Mouse (Mus musculus) midbrain, embryonic 15.5 days (tissue): ENCODE measurements at regions not wholly inside any gene's neighbourhood (a gene's known extent, or its start where the extent isn't known, plus 50 kb on each side); places are given as distances from the start of the nearest gene placed in this dataset.
A peak's percentile ranks its signal among the peaks of the same experiment; 100 is the strongest.

ENCODE experiments used
- ATAC-seq: fragments of 200-750 bp; cut with Nextera tagmentation; replicated peaks from 2 replicates; pipeline ENCODE4 v1.8.0; 2017; ENCODE audit warnings: moderate TSS enrichment
- H3K27ac ChIP-seq: fragments of 300-500 bp; sonication (generic); 2 replicates; pipeline ENCODE4 v1.5.1; 2015; ENCODE audit warnings: mild to moderate bottlenecking, inconsistent platforms
- H3K27me3 ChIP-seq: fragments of 300-500 bp; sonication (generic); replicated peaks from 2 replicates; pipeline ENCODE4 v1.6.1; 2015; ENCODE audit warnings: inconsistent platforms
- H3K36me3 ChIP-seq: fragments of 300-500 bp; sonication (generic); replicated peaks from 2 replicates; pipeline ENCODE4 v1.6.1; 2015; ENCODE audit warnings: inconsistent platforms
- H3K4me1 ChIP-seq: fragments of 300-500 bp; sonication (generic); 2 replicates; pipeline ENCODE4 v1.6.1; 2015; ENCODE audit warnings: inconsistent platforms
- H3K4me2 ChIP-seq: fragments of 300-500 bp; sonication (generic); 2 replicates; pipeline ENCODE4 v1.6.1; 2015; ENCODE audit warnings: inconsistent platforms, mild to moderate bottlenecking, moderate library complexity
- H3K4me3 ChIP-seq: fragments of 300-500 bp; sonication (generic); 2 replicates; pipeline ENCODE4 v1.5.1; 2015; ENCODE audit warnings: mild to moderate bottlenecking, inconsistent platforms
- H3K9ac ChIP-seq: fragments of 300-500 bp; sonication (generic); 2 replicates; pipeline ENCODE4 v1.6.1; 2015; ENCODE audit warnings: mild to moderate bottlenecking, inconsistent platforms
- H3K9me3 ChIP-seq: fragments of 300-500 bp; sonication (generic); 2 replicates; pipeline ENCODE4 v1.6.1; 2016; ENCODE audit warnings: inconsistent platforms
- WGBS: fragments of 180-500 bp; shearing (Covaris S2); methylation state at CpG from one replicate; pipeline ENCODE4 v1.1.7; 2015; ENCODE audit warnings: mixed read lengths; 5-methylcytosine and 5-hydroxymethylcytosine counted together

DNA sequence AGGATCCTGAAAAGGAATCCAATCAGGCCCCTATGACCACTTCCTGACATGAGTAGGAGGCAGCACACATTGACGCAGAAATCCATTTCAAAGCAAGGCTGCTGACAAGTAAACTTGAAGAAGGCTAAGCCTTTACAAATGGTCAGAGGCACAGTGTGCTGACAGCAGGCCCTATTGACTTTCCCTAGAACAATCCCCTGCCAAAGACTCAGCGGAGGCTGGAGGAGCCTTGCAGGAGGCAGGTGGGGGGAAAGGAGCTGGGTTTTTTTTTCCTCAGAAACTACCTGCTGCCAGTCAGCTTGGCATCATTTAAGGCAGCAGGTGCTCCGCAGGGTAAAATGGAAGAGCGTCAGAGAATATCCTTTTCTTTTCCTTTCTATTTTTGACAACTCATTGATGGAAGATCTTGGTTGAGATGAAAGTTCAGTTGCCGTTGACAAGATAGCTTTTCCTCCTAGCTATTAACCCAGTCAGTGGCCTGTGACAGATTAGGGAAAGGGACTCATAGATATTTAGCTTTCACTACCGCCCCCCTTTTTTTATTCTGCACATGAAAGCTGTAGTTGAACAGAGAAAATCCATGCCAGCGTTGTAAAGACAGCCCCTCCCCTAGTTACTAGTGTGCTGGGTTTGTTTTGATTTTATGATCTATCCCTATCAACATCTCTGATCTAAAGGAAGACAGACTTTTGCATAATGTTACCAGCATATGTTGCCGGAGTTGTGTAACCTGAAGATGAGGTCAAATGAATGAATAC, 210.6 kb downstream of the Csnka2ip start:
- Histone ChIP-seq H3K27ac (no peak overlapping the region), H3K4me2 (peak overlapping the region; percentile 12; the same call in 1 of the 2 replicates), H3K9ac (no peak overlapping the region), H3K36me3 (no peaks in the 10 kb centered on the region), H3K4me3 (no peak overlapping the region), H3K4me1 (peaks cover 3% of the 10 kb centered on the region; the same call in 1 of the 2 replicates), H3K27me3 (no peaks in the 10 kb centered on the region), H3K9me3 (no peaks in the 10 kb centered on the region)
- WGBS = 19% methylated on average over 8 of the region's 8 CpGs
- peak; percentile 65; the same call in 1 of the 2 replicates for ATAC-seq

DNA sequence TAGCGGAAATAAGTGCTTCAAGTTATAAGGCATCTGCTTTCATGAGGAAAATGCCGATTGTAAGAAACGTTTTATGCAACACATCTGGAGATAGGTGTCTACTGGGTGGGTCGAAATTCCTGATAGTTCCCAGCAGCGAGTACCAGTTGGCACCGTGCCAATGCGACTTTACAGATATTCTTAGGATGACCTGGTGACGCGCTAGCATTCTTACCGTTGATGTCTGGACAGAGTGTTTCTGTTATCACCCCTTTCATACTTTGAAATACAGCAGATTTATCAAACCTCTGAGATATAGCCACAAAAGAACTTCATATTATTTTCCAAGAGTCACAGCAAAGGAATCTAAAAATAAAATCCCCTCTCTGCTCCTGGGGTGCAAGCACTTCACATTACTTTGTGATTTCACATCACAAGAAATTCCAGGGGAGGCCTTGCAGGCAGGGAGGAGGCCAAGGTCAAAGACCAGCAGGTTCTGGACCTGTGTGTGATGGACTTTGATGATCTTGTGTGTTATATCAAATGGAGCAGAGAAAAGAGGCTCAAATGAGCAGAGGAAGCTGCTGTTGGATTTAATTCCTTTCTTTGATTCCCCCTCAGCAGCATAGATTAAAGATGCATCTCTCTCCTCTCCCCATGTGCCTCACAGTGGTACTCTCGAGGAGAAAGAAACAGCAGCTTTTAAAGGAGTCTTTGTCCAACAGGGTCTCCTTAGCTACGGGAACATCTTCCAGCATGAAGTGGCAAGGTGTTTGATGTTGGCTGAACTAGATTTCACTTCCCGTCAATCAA, 233.4 kb downstream of the Csnka2ip start:
- Histone ChIP-seq H3K36me3 (no peaks in the 10 kb centered on the region), H3K4me3 (no peak overlapping the region), H3K27ac (no peak overlapping the region), H3K9me3 (no peaks in the 10 kb centered on the region), H3K27me3 (no peaks in the 10 kb centered on the region), H3K9ac (no peak overlapping the region), H3K4me1 (no peaks in the 10 kb centered on the region), H3K4me2 (no peak overlapping the region)
- WGBS = 75% methylated on average over 13 of the region's 13 CpGs
- peak; percentile 89 for ATAC-seq

DNA sequence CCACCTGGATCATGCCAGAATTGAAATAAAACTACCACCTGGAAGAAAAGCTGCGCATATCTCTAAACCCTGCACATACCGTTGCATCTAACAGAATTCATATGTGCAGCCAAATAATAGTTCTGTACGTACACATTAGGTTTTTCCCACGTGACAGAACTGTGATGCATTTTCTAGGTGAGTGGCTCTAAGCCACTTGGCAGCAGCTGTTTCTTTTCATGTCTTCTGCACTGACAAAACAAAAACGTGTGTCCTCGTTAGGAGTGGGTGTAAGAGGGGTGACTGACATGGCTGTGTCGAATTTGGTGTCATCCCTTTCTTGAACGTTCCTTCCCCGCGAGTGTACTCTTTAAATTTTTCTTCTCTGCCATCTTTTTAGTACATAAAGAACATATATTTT, 254.3 kb downstream of the Csnka2ip start:
- Histone ChIP-seq H3K4me2 (no peak overlapping the region), H3K9ac (no peak overlapping the region), H3K4me3 (no peak overlapping the region), H3K27me3 (no peaks in the 10 kb centered on the region), H3K36me3 (no peaks in the 10 kb centered on the region), H3K9me3 (no peaks in the 10 kb centered on the region), H3K27ac (no peak overlapping the region), H3K4me1 (no peaks in the 10 kb centered on the region)
- no peak for ATAC-seq
- WGBS = 60% methylated on average over 10 of the region's 10 CpGs

DNA sequence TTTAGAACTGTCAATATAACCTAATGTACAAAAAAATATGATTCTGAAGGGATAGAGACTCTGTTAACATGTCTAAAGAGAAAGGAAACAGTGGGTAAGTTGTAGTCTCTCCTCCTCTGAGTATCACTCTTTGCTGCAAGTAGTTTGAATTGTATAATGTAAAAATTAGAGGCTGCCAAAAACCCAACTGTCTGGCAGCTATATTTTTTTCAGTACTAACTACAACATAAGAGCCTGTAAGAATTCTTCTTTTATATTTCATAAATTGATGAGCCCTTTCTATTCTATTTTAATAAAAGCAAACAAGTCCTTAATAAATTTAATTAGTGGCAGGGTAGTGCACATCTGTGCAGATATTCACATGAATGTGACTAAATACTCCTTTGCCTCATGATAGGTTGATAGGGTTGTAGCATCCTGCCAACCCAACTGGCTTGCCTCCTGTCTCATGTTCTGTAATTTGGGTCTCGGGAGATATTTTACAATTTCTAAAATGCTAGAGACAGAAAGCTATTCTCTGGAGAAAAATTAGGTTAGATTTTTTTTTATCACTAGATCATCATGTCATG, 269.2 kb downstream of the Csnka2ip start:
- Histone ChIP-seq H3K36me3 (no peaks in the 10 kb centered on the region), H3K27ac (no peak overlapping the region), H3K4me2 (no peak overlapping the region), H3K27me3 (no peaks in the 10 kb centered on the region), H3K9ac (no peak overlapping the region), H3K4me1 (peaks cover 7% of the 10 kb centered on the region; the same call in 1 of the 2 replicates), H3K9me3 (no peaks in the 10 kb centered on the region), H3K4me3 (no peak overlapping the region)
- 77% methylated on average over 1 of the region's 1 CpGs for WGBS
- no peak; the same call in 1 of the 2 replicates for ATAC-seq

DNA sequence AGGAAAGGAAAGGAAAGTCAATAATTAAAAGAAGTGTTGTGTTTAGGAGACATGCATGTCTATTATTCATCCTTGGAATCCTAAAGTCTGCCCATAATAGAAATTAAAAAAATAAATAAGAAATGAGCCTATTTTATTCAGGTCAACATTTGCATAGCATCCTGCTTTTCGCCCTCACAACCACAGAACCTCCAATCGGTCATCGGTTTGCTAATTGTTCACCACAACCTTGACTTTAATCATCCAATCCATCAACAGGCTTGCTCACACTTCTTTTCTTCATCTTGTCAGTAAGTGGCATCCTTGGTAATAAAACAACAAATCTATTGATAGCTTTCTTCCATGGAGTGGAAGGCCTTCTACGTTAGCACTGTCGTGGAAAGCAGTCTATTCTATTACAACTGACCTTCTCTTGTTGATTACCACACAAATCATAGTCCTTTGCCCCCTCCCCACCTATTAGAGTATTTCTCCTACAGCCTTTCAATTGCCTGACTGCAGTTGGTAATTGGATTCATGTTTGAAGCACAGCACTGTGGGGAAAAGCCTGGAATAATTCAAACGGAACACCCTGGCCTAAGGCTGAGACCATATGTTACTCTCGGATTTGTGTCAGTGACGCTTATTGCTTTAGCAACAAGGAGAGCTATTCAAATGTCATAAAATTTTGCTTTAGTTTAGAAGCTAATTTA, 269.9 kb downstream of the Csnka2ip start:
- Histone ChIP-seq H3K9me3 (no peaks in the 10 kb centered on the region), H3K36me3 (no peaks in the 10 kb centered on the region), H3K4me1 (peaks cover 7% of the 10 kb centered on the region; the same call in 1 of the 2 replicates), H3K9ac (no peak overlapping the region), H3K27me3 (no peaks in the 10 kb centered on the region), H3K4me3 (no peak overlapping the region), H3K4me2 (no peak overlapping the region), H3K27ac (no peak overlapping the region)
- WGBS = 57% methylated on average over 8 of the region's 8 CpGs
- ATAC-seq = no peak; the same call in 1 of the 2 replicates

DNA sequence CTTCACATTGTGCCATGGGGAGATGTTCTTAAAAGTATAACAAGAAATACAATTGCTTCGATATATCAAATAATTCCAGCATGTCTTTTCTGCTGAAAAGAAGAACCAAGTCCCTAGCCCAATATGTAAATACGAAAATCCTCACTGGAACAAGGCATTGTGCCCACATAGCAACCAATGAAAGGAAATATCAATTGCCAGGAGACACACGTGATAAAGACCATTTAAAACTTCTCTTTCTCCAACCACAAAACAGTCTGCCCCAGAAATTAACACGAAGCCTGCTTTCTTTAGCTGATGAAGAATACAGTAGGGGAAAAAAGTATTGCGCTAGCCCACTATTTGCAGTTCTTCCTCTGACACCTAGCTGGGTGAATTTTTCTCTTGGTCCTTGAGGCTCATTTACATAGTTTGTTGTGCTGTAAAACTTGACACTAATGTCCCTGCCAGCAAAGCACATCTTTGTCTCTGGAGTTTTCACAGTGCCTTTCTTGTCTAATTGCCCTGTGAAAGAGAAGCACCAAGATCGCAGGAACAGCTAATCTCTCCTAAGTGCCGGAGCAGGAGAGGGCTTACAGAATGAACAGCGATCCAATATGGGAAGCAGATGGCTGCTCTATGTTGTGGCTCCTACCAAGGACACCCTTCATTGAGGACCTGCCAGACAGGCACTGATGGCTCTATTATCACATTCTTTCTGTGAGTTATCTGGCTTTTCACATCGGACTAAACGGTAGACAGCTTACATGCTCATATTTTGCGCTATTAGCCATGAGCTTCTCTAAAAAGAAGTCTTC, 272.7 kb downstream of the Csnka2ip start:
- Histone ChIP-seq H3K9me3 (no peaks in the 10 kb centered on the region), H3K4me2 (peak overlapping the region; percentile 12; the same call in 1 of the 2 replicates), H3K27me3 (no peaks in the 10 kb centered on the region), H3K36me3 (no peaks in the 10 kb centered on the region), H3K9ac (no peak overlapping the region), H3K27ac (no peak overlapping the region), H3K4me3 (no peak overlapping the region), H3K4me1 (peaks cover 7% of the 10 kb centered on the region; the same call in 1 of the 2 replicates)
- ATAC-seq = peak; percentile 89
- 29% methylated on average over 11 of the region's 11 CpGs for WGBS

DNA sequence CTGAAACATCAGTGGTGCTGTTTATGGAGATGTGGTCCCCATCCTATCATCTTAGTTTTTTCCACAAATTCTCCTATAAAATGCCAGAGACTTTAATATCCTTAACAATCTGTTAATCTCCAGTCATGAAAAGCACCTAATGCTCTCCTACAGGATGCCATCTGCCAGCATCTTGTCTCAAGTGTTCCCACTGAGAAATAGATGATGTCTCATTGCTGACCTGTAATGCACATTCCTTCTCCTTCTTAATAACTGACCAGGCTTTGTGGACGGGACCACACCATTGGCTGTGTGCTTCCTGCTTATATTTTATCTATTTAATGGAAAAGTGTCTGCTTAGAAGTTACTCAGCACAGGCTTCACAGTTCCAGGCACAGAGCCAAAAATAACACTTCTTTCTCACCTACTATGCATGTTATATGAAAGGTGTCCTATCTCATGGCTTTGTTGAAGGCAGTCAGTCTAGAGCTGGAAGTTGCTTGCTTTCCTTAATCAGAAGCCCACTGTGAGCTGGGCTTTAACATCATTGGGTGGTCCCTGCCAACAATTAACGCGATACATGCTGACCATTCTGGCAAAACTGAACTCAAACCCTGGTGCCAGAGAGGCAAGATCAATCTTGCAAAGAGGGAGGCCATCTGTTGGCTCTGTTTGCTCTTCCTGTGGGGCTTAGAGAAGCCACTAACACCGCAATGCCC, 283.3 kb downstream of the Csnka2ip start:
- H3K36me3 ChIP-seq = no peaks in the 10 kb centered on the region
- H3K9ac ChIP-seq = no peak overlapping the region
- WGBS = 77% methylated on average over 4 of the region's 4 CpGs
- no peaks in the 10 kb centered on the region for H3K4me1 ChIP-seq
- H3K27me3 ChIP-seq = no peaks in the 10 kb centered on the region
- ATAC-seq = no peak
- H3K4me2 ChIP-seq = no peak overlapping the region
- no peaks in the 10 kb centered on the region for H3K9me3 ChIP-seq
- H3K27ac ChIP-seq = no peak overlapping the region
- H3K4me3 ChIP-seq = no peak overlapping the region

DNA sequence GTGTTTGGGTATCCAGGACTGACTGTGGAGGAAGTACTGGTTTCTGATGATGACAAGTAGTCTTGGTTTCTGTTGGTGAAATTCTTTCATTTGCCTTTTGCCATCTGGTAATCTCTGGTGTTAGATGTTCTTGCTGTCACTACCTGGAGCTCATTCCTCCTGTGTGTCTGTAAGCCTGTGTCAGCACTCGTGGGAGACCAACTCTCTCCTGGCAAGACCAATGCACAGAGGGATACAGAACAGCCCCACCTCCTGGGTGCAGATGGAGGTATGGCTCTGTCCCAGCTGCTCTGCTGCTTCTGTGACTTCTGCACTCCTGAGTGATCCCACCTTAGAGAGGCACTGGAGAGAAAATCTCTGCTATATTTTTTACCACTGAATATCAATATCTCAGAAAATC, 285.4 kb downstream of the Csnka2ip start:
- WGBS = 63% methylated on average over 1 of the region's 1 CpGs
- H3K27me3 ChIP-seq = no peaks in the 10 kb centered on the region
- H3K36me3 ChIP-seq = no peaks in the 10 kb centered on the region

DNA sequence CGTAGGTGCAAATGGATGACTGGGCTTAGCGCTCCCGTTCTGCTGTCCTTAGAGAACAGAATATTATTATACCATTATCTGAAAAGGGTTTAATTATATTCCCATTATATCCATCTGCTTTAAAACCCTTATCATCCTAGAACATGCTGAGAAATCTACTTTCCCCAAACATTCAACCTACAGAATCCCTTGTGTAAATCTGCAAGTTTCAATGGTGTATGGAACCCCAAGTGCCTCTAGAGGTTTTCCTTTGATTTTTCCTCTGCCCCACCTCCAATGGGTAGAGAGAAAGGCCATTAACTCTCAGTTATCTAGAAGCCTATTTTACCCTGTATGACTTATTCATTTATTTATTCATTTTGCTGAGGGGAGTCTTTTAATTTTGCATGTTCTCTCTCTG, 308.7 kb downstream of the Csnka2ip start:
- H3K4me1 ChIP-seq = no peaks in the 10 kb centered on the region
- no peak overlapping the region for H3K27ac ChIP-seq
- no peak overlapping the region for H3K9ac ChIP-seq
- no peak overlapping the region for H3K4me3 ChIP-seq
- peak; percentile 67 for ATAC-seq
- H3K9me3 ChIP-seq = no peaks in the 10 kb centered on the region
- no peaks in the 10 kb centered on the region for H3K27me3 ChIP-seq
- no peak overlapping the region for H3K4me2 ChIP-seq
- 68% methylated on average over 3 of the region's 3 CpGs for WGBS
- no peaks in the 10 kb centered on the region for H3K36me3 ChIP-seq

More for the DNA sequence above, 285.4 kb downstream of the Csnka2ip start:
- ATAC-seq = no peak
- Histone ChIP-seq H3K4me3 (no peak overlapping the region), H3K9me3 (no peaks in the 10 kb centered on the region), H3K9ac (no peak overlapping the region), H3K4me1 (no peaks in the 10 kb centered on the region), H3K4me2 (no peak overlapping the region), H3K27ac (no peak overlapping the region)

DNA sequence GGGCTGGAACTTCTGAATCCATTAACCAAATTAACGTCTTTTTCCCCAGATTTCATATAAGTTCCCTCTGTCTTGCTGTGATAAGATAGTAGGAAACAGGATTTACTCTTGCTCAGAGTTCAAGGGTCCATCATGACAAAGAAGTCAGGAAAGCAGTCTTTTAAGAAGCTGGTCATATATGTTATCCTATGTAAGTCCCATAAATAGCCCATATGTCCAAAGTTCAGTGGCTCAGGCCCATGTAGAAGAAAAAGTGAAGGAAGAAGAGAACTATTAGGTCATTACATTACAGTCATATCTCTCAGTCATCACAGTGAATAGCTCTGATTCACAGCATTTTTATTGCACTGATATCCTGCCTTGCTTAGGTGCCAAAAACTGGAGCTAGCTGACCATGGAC, 316.9 kb downstream of the Csnka2ip start:
- Histone ChIP-seq H3K27ac (no peak overlapping the region), H3K4me1 (no peaks in the 10 kb centered on the region), H3K36me3 (no peaks in the 10 kb centered on the region), H3K27me3 (no peaks in the 10 kb centered on the region), H3K4me3 (no peak overlapping the region), H3K9ac (no peak overlapping the region), H3K9me3 (no peaks in the 10 kb centered on the region), H3K4me2 (no peak overlapping the region)
- 73% methylated on average over 1 of the region's 1 CpGs for WGBS
- ATAC-seq = no peak
